Mouse (Mus musculus): ENCODE data around the gene Agt. TPM values are rescaled to one million over a fixed set of nuclear protein-coding genes. Genes with fewer than 3 reads are reported as not detected.

The Agt gene
- polyA plus RNA-seq, 1 experiment = 91.6 TPM

- 94% methylated on average over 4 of the region's 4 CpGs for WGBS
- no peaks in the 10 kb centered on the region for H3K36me3 ChIP-seq (ENCODE audit: control insufficient read depth, insufficient read depth, low read length)
- H3K4me1 ChIP-seq (ENCODE audit: control insufficient read depth, insufficient read depth, low read length) = no peaks in the 10 kb centered on the region
- DNase-seq = no peak
- TF ChIP-seq POLR2A (IDR thresholded peaks at IDR 0.05; ENCODE audit: low read depth, low read length) (no peak), CTCF (conservative IDR thresholded peaks at IDR 0.05; ENCODE audit: insufficient read depth, insufficient read length, low read depth, low read length) (no peak)
- H3K4me3 ChIP-seq (ENCODE audit: insufficient read depth, low read depth, low read length) = no peak overlapping the region
- H3K27me3 ChIP-seq (replicated peaks; ENCODE audit: control insufficient read depth, insufficient read depth, low read length) = no peaks in the 10 kb centered on the region
- no peak overlapping the region for H3K27ac ChIP-seq (ENCODE audit: insufficient read depth, low read depth, low read length)
Measured at GRCm38 (mm10) chr8:124542001-124542400, 27.5 kb downstream of the Agt start.

GRCm38 (mm10) chr8:124540906-124541305, 28.6 kb downstream of the Agt start:
- no peak overlapping the region for H3K4me3 ChIP-seq (ENCODE audit: insufficient read depth, low read depth, low read length)
- H3K27me3 ChIP-seq (replicated peaks; ENCODE audit: control insufficient read depth, insufficient read depth, low read length) = no peaks in the 10 kb centered on the region
- H3K4me1 ChIP-seq (ENCODE audit: control insufficient read depth, insufficient read depth, low read length) = no peaks in the 10 kb centered on the region
- no peak overlapping the region for H3K27ac ChIP-seq (ENCODE audit: insufficient read depth, low read depth, low read length)
- 97% methylated on average over 12 of the region's 12 CpGs for WGBS
- DNase-seq = no peak
- H3K36me3 ChIP-seq (ENCODE audit: control insufficient read depth, insufficient read depth, low read length) = no peaks in the 10 kb centered on the region
- no peak for TF ChIP-seq CTCF (conservative IDR thresholded peaks at IDR 0.05; ENCODE audit: insufficient read depth, insufficient read length, low read depth, low read length)
- TF ChIP-seq POLR2A (IDR thresholded peaks at IDR 0.05; ENCODE audit: low read depth, low read length) = no peak

GRCm38 (mm10) chr8:124535451-124535850, 34.1 kb downstream of the Agt start:
- H3K4me3 ChIP-seq (ENCODE audit: insufficient read depth, low read depth, low read length) = no peak overlapping the region
- DNase-seq = no peak
- 92% methylated on average over 5 of the region's 5 CpGs for WGBS
- no peaks in the 10 kb centered on the region for H3K27me3 ChIP-seq (replicated peaks; ENCODE audit: control insufficient read depth, insufficient read depth, low read length)
- TF ChIP-seq POLR2A (IDR thresholded peaks at IDR 0.05; ENCODE audit: low read depth, low read length) (no peak), CTCF (conservative IDR thresholded peaks at IDR 0.05; ENCODE audit: insufficient read depth, insufficient read length, low read depth, low read length) (no peak)
- H3K27ac ChIP-seq (ENCODE audit: insufficient read depth, low read depth, low read length) = no peak overlapping the region
- no peaks in the 10 kb centered on the region for H3K4me1 ChIP-seq (ENCODE audit: control insufficient read depth, insufficient read depth, low read length)
- H3K36me3 ChIP-seq (ENCODE audit: control insufficient read depth, insufficient read depth, low read length) = peaks cover 1% of the 10 kb centered on the region; the same call in 1 of the 2 replicates

GRCm38 (mm10) chr8:124532626-124533025, 36.9 kb downstream of the Agt start:
- no peak for TF ChIP-seq CTCF (conservative IDR thresholded peaks at IDR 0.05; ENCODE audit: insufficient read depth, insufficient read length, low read depth, low read length)
- TF ChIP-seq POLR2A (IDR thresholded peaks at IDR 0.05; ENCODE audit: low read depth, low read length) = no peak
- Histone ChIP-seq H3K27me3 (replicated peaks; ENCODE audit: control insufficient read depth, insufficient read depth, low read length) (no peaks in the 10 kb centered on the region), H3K36me3 (ENCODE audit: control insufficient read depth, insufficient read depth, low read length) (peaks cover 1% of the 10 kb centered on the region; the same call in 1 of the 2 replicates), H3K4me1 (ENCODE audit: control insufficient read depth, insufficient read depth, low read length) (no peaks in the 10 kb centered on the region), H3K27ac (ENCODE audit: insufficient read depth, low read depth, low read length) (no peak overlapping the region), H3K4me3 (ENCODE audit: insufficient read depth, low read depth, low read length) (no peak overlapping the region)
- DNase-seq = no peak
- WGBS = 84% methylated on average over 3 of the region's 3 CpGs

- no peaks in the 10 kb centered on the region for H3K4me1 ChIP-seq (ENCODE audit: control insufficient read depth, insufficient read depth, low read length)
- no peak overlapping the region for H3K27ac ChIP-seq (ENCODE audit: insufficient read depth, low read depth, low read length)
- no peak overlapping the region for H3K4me3 ChIP-seq (ENCODE audit: insufficient read depth, low read depth, low read length)
- WGBS = 74% methylated on average over 4 of the region's 4 CpGs
- no peak for DNase-seq
- H3K27me3 ChIP-seq (replicated peaks; ENCODE audit: control insufficient read depth, insufficient read depth, low read length) = no peaks in the 10 kb centered on the region
- H3K36me3 ChIP-seq (ENCODE audit: control insufficient read depth, insufficient read depth, low read length) = peaks cover 1% of the 10 kb centered on the region; the same call in 1 of the 2 replicates
- TF ChIP-seq CTCF (conservative IDR thresholded peaks at IDR 0.05; ENCODE audit: insufficient read depth, insufficient read length, low read depth, low read length) = no peak
- no peak for TF ChIP-seq POLR2A (IDR thresholded peaks at IDR 0.05; ENCODE audit: low read depth, low read length)
Measured at GRCm38 (mm10) chr8:124530996-124531395, 38.5 kb downstream of the Agt start.

- Histone ChIP-seq H3K4me1 (ENCODE audit: control insufficient read depth, insufficient read depth, low read length) (no peaks in the 10 kb centered on the region), H3K4me3 (ENCODE audit: insufficient read depth, low read depth, low read length) (no peak overlapping the region), H3K27ac (ENCODE audit: insufficient read depth, low read depth, low read length) (no peak overlapping the region), H3K27me3 (replicated peaks; ENCODE audit: control insufficient read depth, insufficient read depth, low read length) (no peaks in the 10 kb centered on the region), H3K36me3 (ENCODE audit: control insufficient read depth, insufficient read depth, low read length) (peaks cover 1% of the 10 kb centered on the region; the same call in 1 of the 2 replicates)
- whole genome bisulfite sequencing = 89% methylated on average over 7 of the region's 7 CpGs
- DNase-seq = no peak
- TF ChIP-seq POLR2A (IDR thresholded peaks at IDR 0.05; ENCODE audit: low read depth, low read length) = no peak
- TF ChIP-seq CTCF (conservative IDR thresholded peaks at IDR 0.05; ENCODE audit: insufficient read depth, insufficient read length, low read depth, low read length) = no peak
Measured at GRCm38 (mm10) chr8:124530556-124530955, 39.0 kb downstream of the Agt start.

GRCm38 (mm10) chr8:124530076-124530475, 39.4 kb downstream of the Agt start:
- DNase-seq = peak; percentile 42
- Histone ChIP-seq H3K27ac (ENCODE audit: insufficient read depth, low read depth, low read length) (no peak overlapping the region), H3K4me3 (ENCODE audit: insufficient read depth, low read depth, low read length) (no peak overlapping the region), H3K27me3 (replicated peaks; ENCODE audit: control insufficient read depth, insufficient read depth, low read length) (no peaks in the 10 kb centered on the region), H3K4me1 (ENCODE audit: control insufficient read depth, insufficient read depth, low read length) (no peaks in the 10 kb centered on the region), H3K36me3 (ENCODE audit: control insufficient read depth, insufficient read depth, low read length) (peaks cover 1% of the 10 kb centered on the region; the same call in 1 of the 2 replicates)
- TF ChIP-seq POLR2A (IDR thresholded peaks at IDR 0.05; ENCODE audit: low read depth, low read length) = no peak
- no peak for TF ChIP-seq CTCF (conservative IDR thresholded peaks at IDR 0.05; ENCODE audit: insufficient read depth, insufficient read length, low read depth, low read length)
- 62% methylated on average over 14 of the region's 14 CpGs for WGBS
